Mouse (Mus musculus) lung, postnatal 0 days (tissue): ENCODE results near the gene Dpagt1.

Experiments
- CTCF ChIP-seq: IDR thresholded peaks from 2 replicates; pipeline ENCODE4 v1.5.1; 2016; ENCODE audit warnings: antibody characterized with exemption, mild to moderate bottlenecking
- EP300 ChIP-seq: IDR thresholded peaks from 2 replicates; pipeline ENCODE4 v1.6.1; 2016; ENCODE audit warnings: antibody characterized with exemption, mild to moderate bottlenecking, control low read depth

DNA sequence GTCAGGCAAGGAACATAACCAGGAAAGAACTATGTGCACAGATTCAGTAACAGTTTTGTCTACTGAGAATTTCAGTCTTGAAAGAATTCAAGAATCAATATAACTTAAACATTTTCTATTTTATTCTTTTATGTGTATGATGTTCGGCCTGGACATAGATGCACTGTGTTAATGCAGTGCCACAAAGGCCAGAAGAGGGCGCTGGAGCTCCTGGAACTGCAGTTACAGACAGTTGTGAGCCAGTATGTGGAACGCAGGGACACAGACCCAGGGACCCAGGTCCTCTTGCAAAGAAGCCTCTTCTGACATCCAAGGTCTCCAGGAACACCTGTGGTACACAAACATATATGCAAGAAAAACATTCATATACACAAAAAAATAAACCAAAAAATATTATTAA lies 38.7 kb downstream of the Dpagt1 start:
- peak; percentile 51 for TF ChIP-seq CTCF
- no peak for TF ChIP-seq EP300
